In genomic region chr6:88899086-88899485, GRCm38 (mm10) we compare ENCODE assay signal across 8 mouse cellular contexts. TPM values are rescaled to one million over a fixed set of nuclear protein-coding genes. Genes with fewer than 3 reads are reported as not detected.
DNase-seq lines count a peak whose midpoint lies in the region; ATAC-seq and TF ChIP-seq lines count a peak whose summit lies in the region.

No protein-coding gene starts in this region.

- peak overlapping the region; percentile 57 for H3K4me2 ChIP-seq in liver, embryonic 13.5 days
- H3K4me2 ChIP-seq in stomach, postnatal 0 days (replicated peaks; ENCODE audit: low read depth), result peak overlapping the region; percentile 75

- DNase-seq in heart, adult 11 months, result peak; percentile 91
- no peak for DNase-seq in heart, postnatal 10 days
- DNase-seq in thymus, adult 2 months, result no peak
- no peak for DNase-seq in thymus, postnatal 0 days (ENCODE audit: low spot score)
- no peak for DNase-seq in liver, embryonic 13.5 days
- DNase-seq in stomach, postnatal 0 days (ENCODE audit: low spot score), result no peak
- no peak for DNase-seq in urinary bladder, postnatal 14 days (ENCODE audit: low spot score)

- H3K27ac ChIP-seq in thymus, adult 2 months (ENCODE audit: control insufficient read depth, insufficient read depth, low read length), result 0 out of 2 replicates have a peak overlapping the region, but pooled peaks have one; percentile 7
- H3K27ac ChIP-seq in liver, embryonic 13.5 days, result peak overlapping the region; percentile 60
- no peak overlapping the region for H3K27ac ChIP-seq in stomach, postnatal 0 days (replicated peaks)

- no peak for TF ChIP-seq POLR2A in thymus, adult 2 months (IDR thresholded peaks at IDR 0.05; ENCODE audit: control insufficient read depth, extremely low read depth, insufficient read depth, low read length, poor library complexity)

- 50% methylated on average over 4 of the region's 4 CpGs for WGBS in thymus, adult 2 months
- 52% methylated on average over 4 of the region's 4 CpGs for WGBS in liver, embryonic 13.5 days (ENCODE audit: insufficient replicate concordance)
- 45% methylated on average over 4 of the region's 4 CpGs for WGBS in stomach, postnatal 0 days

- H3K27me3 ChIP-seq in thymus, adult 2 months (ENCODE audit: control insufficient read depth, insufficient read depth, low read length), result no peaks in the 10 kb centered on the region
- H3K27me3 ChIP-seq in liver, embryonic 13.5 days, result no peaks in the 10 kb centered on the region
- H3K27me3 ChIP-seq in stomach, postnatal 0 days (ENCODE audit: control insufficient read depth, insufficient read depth, low read length), result no peaks in the 10 kb centered on the region

- no peak for TF ChIP-seq EP300 in stomach, postnatal 0 days (optimal IDR thresholded peaks at IDR 0.05)

- H3K4me1 ChIP-seq in thymus, adult 2 months (replicated peaks; ENCODE audit: control insufficient read depth, insufficient read depth, low read length), result peaks cover 32% of the 10 kb centered on the region
- peaks cover 78% of the 10 kb centered on the region for H3K4me1 ChIP-seq in liver, embryonic 13.5 days (replicated peaks)
- H3K4me1 ChIP-seq in stomach, postnatal 0 days (replicated peaks; ENCODE audit: control insufficient read depth, insufficient read depth), result peaks cover 9% of the 10 kb centered on the region

- H3K9ac ChIP-seq in liver, embryonic 13.5 days, result peak overlapping the region; percentile 58
- H3K9ac ChIP-seq in stomach, postnatal 0 days (ENCODE audit: low read length), result no peak overlapping the region

- no peaks in the 10 kb centered on the region; the same call in 1 of the 2 replicates for H3K36me3 ChIP-seq in thymus, adult 2 months (ENCODE audit: control insufficient read depth, insufficient read depth, low read length)
- peaks cover 33% of the 10 kb centered on the region for H3K36me3 ChIP-seq in liver, embryonic 13.5 days
- no peaks in the 10 kb centered on the region for H3K36me3 ChIP-seq in stomach, postnatal 0 days (ENCODE audit: control insufficient read depth, insufficient read depth, low read length)

- ATAC-seq in liver, embryonic 13.5 days (ENCODE audit: low read depth), result no peak
- ATAC-seq in stomach, postnatal 0 days (ENCODE audit: low FRiP score, low TSS enrichment), result no peak
- ATAC-seq in frontal cortex, adult (ENCODE audit: low TSS enrichment), result no peak

- no peak overlapping the region for H3K4me3 ChIP-seq in thymus, adult 2 months (ENCODE audit: control insufficient read depth, insufficient read depth, low read length)
- H3K4me3 ChIP-seq in liver, embryonic 13.5 days (replicated peaks), result peak overlapping the region; percentile 89
- peak overlapping the region; percentile 66; the same call in 1 of the 2 replicates for H3K4me3 ChIP-seq in stomach, postnatal 0 days (ENCODE audit: low read depth, low read length)

- intact Hi-C loops in heart, postnatal 10 days (cut with DNase I), result no loop called here

- no peak for TF ChIP-seq CTCF in thymus, adult 2 months (IDR thresholded peaks at IDR 0.05; ENCODE audit: borderline replicate concordance, control insufficient read depth, extremely low read depth, insufficient read depth, low read length, poor library complexity)
- TF ChIP-seq CTCF in stomach, postnatal 0 days (IDR thresholded peaks at IDR 0.05; ENCODE audit: low read depth), result no peak

- no peaks in the 10 kb centered on the region for H3K9me3 ChIP-seq in liver, embryonic 13.5 days (replicated peaks)
- H3K9me3 ChIP-seq in stomach, postnatal 0 days (ENCODE audit: control insufficient read depth, low read length), result no peaks in the 10 kb centered on the region

RNA-seq across cellular contexts. Expression of gene Mcm2, which starts 0.5 kb away (rescaled TPM):
- 10 to 100 TPM; 36.7 to 48.8 TPM for total RNA-seq in heart, postnatal 10 days (2021)
- 169 and 232 TPM in 2 replicates for polyA plus RNA-seq in thymus, adult 2 months (2012; rRNA removed)
- 138 and 161 TPM in 2 replicates for polyA plus RNA-seq in thymus, postnatal 0 days (2015; fragmentation: Nextera tagmentation; extraction: Ambion mirVana)
- polyA plus RNA-seq in liver, embryonic 13.5 days (2015; fragmentation: Nextera tagmentation; extraction: Ambion mirVana), result 186 and 202 TPM in 2 replicates
- polyA plus RNA-seq in stomach, postnatal 0 days (2015; fragmentation: Nextera tagmentation; extraction: Ambion mirVana), result 24.2 and 25.0 TPM in 2 replicates

RNA-seq across cellular contexts. Expression of gene Tpra1, which starts 3.0 kb away (rescaled TPM):
- 10 to 100 TPM; 31.8 to 34.3 TPM for total RNA-seq in heart, postnatal 10 days (2021)
- polyA plus RNA-seq in thymus, adult 2 months (2012; rRNA removed), result 300 and 366 TPM in 2 replicates
- 77.0 and 78.8 TPM in 2 replicates for polyA plus RNA-seq in thymus, postnatal 0 days (2015; fragmentation: Nextera tagmentation; extraction: Ambion mirVana)
- polyA plus RNA-seq in liver, embryonic 13.5 days (2015; fragmentation: Nextera tagmentation; extraction: Ambion mirVana), result 42.8 and 46.0 TPM in 2 replicates
- polyA plus RNA-seq in stomach, postnatal 0 days (2015; fragmentation: Nextera tagmentation; extraction: Ambion mirVana), result 39.8 and 42.8 TPM in 2 replicates

RNA-seq across cellular contexts. Expression of gene Podxl2, which starts 24.2 kb away (rescaled TPM):
- 10 to 100 TPM; 49.9 to 54.8 TPM for total RNA-seq in heart, postnatal 10 days (2021)
- 95.8 and 100.0 TPM in 2 replicates for polyA plus RNA-seq in thymus, adult 2 months (2012; rRNA removed)
- 14.1 and 16.9 TPM in 2 replicates for polyA plus RNA-seq in thymus, postnatal 0 days (2015; fragmentation: Nextera tagmentation; extraction: Ambion mirVana)
- 2.3 and 2.9 TPM in 2 replicates for polyA plus RNA-seq in liver, embryonic 13.5 days (2015; fragmentation: Nextera tagmentation; extraction: Ambion mirVana)
- polyA plus RNA-seq in stomach, postnatal 0 days (2015; fragmentation: Nextera tagmentation; extraction: Ambion mirVana), result 31.4 and 38.5 TPM in 2 replicates

RNA-seq across cellular contexts. Expression of gene Abtb1, which starts 57.3 kb away (rescaled TPM):
- total RNA-seq in heart, postnatal 10 days (2021), result 10 to 100 TPM; 18.7 to 21.0 TPM
- 204 and 239 TPM in 2 replicates for polyA plus RNA-seq in thymus, adult 2 months (2012; rRNA removed)
- polyA plus RNA-seq in thymus, postnatal 0 days (2015; fragmentation: Nextera tagmentation; extraction: Ambion mirVana), result 64.7 and 77.2 TPM in 2 replicates
- 45.5 and 46.5 TPM in 2 replicates for polyA plus RNA-seq in liver, embryonic 13.5 days (2015; fragmentation: Nextera tagmentation; extraction: Ambion mirVana)
- polyA plus RNA-seq in stomach, postnatal 0 days (2015; fragmentation: Nextera tagmentation; extraction: Ambion mirVana), result 25.1 and 26.1 TPM in 2 replicates
